Comparison of ENCODE assay signal across 13 mouse cellular contexts in genomic region chr11:107125011-107125410, GRCm38 (mm10). TPM values are rescaled to one million over a fixed set of nuclear protein-coding genes. Genes with fewer than 3 reads are reported as not detected.
DNase-seq lines count a peak whose midpoint lies in the region; ATAC-seq and TF ChIP-seq lines count a peak whose summit lies in the region.
"Had no signal": no experiment of that assay in that cellular context is flagged by ENCODE, and none has a peak within 500 bp of the region (broad histone marks: within the 10 kb centered on the region; RNA-seq: fewer than 3 reads in every experiment).

No protein-coding gene starts in this region.

- intact Hi-C loops in heart, postnatal 36 days (cut with DNase I): no loop called here

- H3K9ac ChIP-seq in lung, embryonic 15.5 days: no peak overlapping the region
- no peak overlapping the region for H3K9ac ChIP-seq in liver, postnatal 0 days (replicated peaks)
- H3K9ac ChIP-seq: forebrain, embryonic 13.5 days; liver, embryonic 14.5 days; stomach, embryonic 15.5 days had no signal

- no peak for TF ChIP-seq CTCF in liver, postnatal 0 days (IDR thresholded peaks at IDR 0.05; ENCODE audit: low read depth)

- H3K27ac ChIP-seq in heart, embryonic 10.5 days: no peak overlapping the region
- H3K27ac ChIP-seq in lung, embryonic 15.5 days: no peak overlapping the region
- peak overlapping the region; percentile 62 for H3K27ac ChIP-seq in liver, postnatal 0 days (ENCODE audit: low read depth)
- H3K27ac ChIP-seq: forebrain, embryonic 13.5 days; liver, embryonic 14.5 days; stomach, embryonic 15.5 days had no signal

- TF ChIP-seq EP300 in liver, postnatal 0 days (IDR thresholded peaks at IDR 0.05; ENCODE audit: low read depth): no peak

- no peaks in the 10 kb centered on the region for H3K27me3 ChIP-seq in heart, embryonic 10.5 days (ENCODE audit: insufficient read depth, poor library complexity, severe bottlenecking)
- no peaks in the 10 kb centered on the region for H3K27me3 ChIP-seq in lung, embryonic 15.5 days
- no peaks in the 10 kb centered on the region for H3K27me3 ChIP-seq in liver, postnatal 0 days (ENCODE audit: insufficient read depth, low read length)
- H3K27me3 ChIP-seq: forebrain, embryonic 13.5 days; stomach, embryonic 15.5 days had no signal

- WGBS in heart, embryonic 10.5 days: 77% methylated on average over 4 of the region's 4 CpGs
- 68% methylated on average over 4 of the region's 4 CpGs for WGBS in lung, embryonic 15.5 days
- WGBS in liver, postnatal 0 days (ENCODE audit: insufficient replicate concordance): 69% methylated on average over 4 of the region's 4 CpGs

- no peak for ATAC-seq in lung, embryonic 15.5 days (ENCODE audit: borderline replicate concordance, extremely low read depth, low FRiP score, low TSS enrichment)
- no peak for ATAC-seq in liver, postnatal 0 days
- ATAC-seq: forebrain, embryonic 13.5 days had no signal

- H3K9me3 ChIP-seq in heart, embryonic 10.5 days: no peaks in the 10 kb centered on the region
- no peaks in the 10 kb centered on the region for H3K9me3 ChIP-seq in lung, embryonic 15.5 days
- H3K9me3 ChIP-seq in liver, postnatal 0 days (ENCODE audit: low read length): no peaks in the 10 kb centered on the region
- H3K9me3 ChIP-seq: forebrain, embryonic 13.5 days; G1E; stomach, embryonic 15.5 days had no signal

- no peak for DNase-seq in heart, embryonic 10.5 days (ENCODE audit: low spot score)
- DNase-seq in heart, postnatal 36 days: no peak
- no peak for DNase-seq in lung, postnatal 36 days
- peak; percentile 29 for DNase-seq in adrenal gland, postnatal 14 days
- no peak for DNase-seq in liver, postnatal 0 days
- DNase-seq in cerebellum, adult 18-20 months: no peak
- no peak for DNase-seq in thymus, postnatal 14 days
- DNase-seq: layer of hippocampus, postnatal 36 days had no signal

- H3K4me1 ChIP-seq in heart, embryonic 10.5 days: peaks cover 24% of the 10 kb centered on the region
- peaks cover 39% of the 10 kb centered on the region for H3K4me1 ChIP-seq in lung, embryonic 15.5 days
- peaks cover 30% of the 10 kb centered on the region for H3K4me1 ChIP-seq in liver, postnatal 0 days (ENCODE audit: insufficient read depth)

- H3K4me3 ChIP-seq in heart, embryonic 10.5 days: 0 out of 2 replicates have a peak overlapping the region, but pooled peaks have one; percentile 12
- no peak overlapping the region for H3K4me3 ChIP-seq in lung, embryonic 15.5 days
- no peak overlapping the region for H3K4me3 ChIP-seq in liver, postnatal 0 days (ENCODE audit: low read depth, low read length)
- H3K4me3 ChIP-seq: forebrain, embryonic 13.5 days; stomach, embryonic 15.5 days had no signal

- peak overlapping the region; percentile 21; the same call in 1 of the 2 replicates for H3K4me2 ChIP-seq in lung, embryonic 15.5 days
- no peak overlapping the region; the same call in 1 of the 2 replicates for H3K4me2 ChIP-seq in liver, postnatal 0 days (ENCODE audit: low read depth, low read length)
- H3K4me2 ChIP-seq: forebrain, embryonic 13.5 days had no signal

- peaks cover 9% of the 10 kb centered on the region; the same call in 1 of the 2 replicates for H3K36me3 ChIP-seq in heart, embryonic 10.5 days
- no peaks in the 10 kb centered on the region for H3K36me3 ChIP-seq in lung, embryonic 15.5 days
- no peaks in the 10 kb centered on the region for H3K36me3 ChIP-seq in liver, postnatal 0 days (replicated peaks; ENCODE audit: insufficient read depth, low read length)
- H3K36me3 ChIP-seq: stomach, embryonic 15.5 days had no signal

RNA-seq across cellular contexts. Expression of gene Bptf, which starts 6.9 kb away (rescaled TPM):
- polyA plus RNA-seq in heart, embryonic 10.5 days (2016; fragmentation: Nextera tagmentation; extraction: Ambion mirVana): 19.1 and 25.5 TPM in 2 replicates
- 10 to 100 TPM; 25.9 to 27.7 TPM for total RNA-seq in heart, postnatal 36 days (2021)
- polyA plus RNA-seq in lung, embryonic 15.5 days (2015; fragmentation: Nextera tagmentation; extraction: Ambion mirVana): 28.6 and 30.1 TPM in 2 replicates
- total RNA-seq in adrenal gland, postnatal 14 days (2021): 42.6 and 47.5 TPM in 2 replicates
- 7.3 and 8.3 TPM in 2 replicates for polyA plus RNA-seq in liver, postnatal 0 days (2015; fragmentation: Nextera tagmentation; extraction: Ambion mirVana)
